Mouse (Mus musculus) fat pad, adult 2 months (tissue): ENCODE measurements around the gene Zdhhc11.
"Not testable (repeated sequence)": the region's sequence is repeated elsewhere in the genome, so short reads cannot be mapped to it uniquely, and the experiment has no call there.

Source experiments
- DNase-seq: peaks from one replicate; pipeline ENCODE4 v3.0.0-alpha.2; 2011; ENCODE audit warnings: low read depth, low spot score; ENCODE audit errors: extremely low read depth

Gene Zdhhc11

GRCm38 (mm10) chr13:74001492-74001891, 37.8 kb downstream of the Zdhhc11 start:
- no peak for DNase-seq

DNA sequence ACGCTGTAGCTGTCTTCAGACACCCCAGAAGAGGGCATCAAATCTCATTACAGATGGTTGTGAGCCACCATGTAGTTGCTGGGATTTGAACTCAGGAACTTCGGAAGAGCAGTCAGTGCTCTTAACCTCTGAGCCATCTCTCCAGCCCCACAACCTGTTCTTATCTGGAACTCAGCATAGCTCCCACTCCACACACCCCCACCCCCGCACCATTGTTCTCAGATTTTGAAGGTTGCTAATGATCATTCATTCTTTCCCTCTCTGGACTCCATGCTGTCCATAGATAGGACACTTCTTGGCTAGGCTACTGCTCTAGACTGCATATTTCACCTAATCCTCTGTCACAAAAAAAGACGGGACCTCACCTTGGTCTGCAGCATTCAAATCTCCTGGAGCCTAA, 43.2 kb downstream of the Zdhhc11 start:
- not testable (repeated sequence) for DNase-seq

DNA sequence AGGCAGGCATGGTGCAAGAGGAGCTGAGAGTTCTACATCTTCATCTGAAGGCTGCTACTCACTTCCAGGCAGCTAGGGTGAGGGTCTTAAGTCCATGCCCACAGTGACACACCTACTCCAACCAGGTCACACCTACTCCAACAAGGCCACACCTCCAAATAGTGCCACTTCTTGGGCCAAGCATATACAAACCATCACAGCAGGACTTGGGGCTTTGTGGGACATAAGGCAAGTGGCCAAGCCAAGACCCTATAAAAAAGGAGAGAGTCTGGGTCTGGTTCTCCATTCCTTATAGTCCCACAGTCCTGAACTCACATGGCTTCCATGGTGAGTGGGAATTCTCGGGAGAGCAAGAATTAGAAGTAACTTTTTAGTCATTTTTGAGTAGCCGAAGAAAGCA, 44.6 kb downstream of the Zdhhc11 start:
- not testable (repeated sequence) for DNase-seq

DNA sequence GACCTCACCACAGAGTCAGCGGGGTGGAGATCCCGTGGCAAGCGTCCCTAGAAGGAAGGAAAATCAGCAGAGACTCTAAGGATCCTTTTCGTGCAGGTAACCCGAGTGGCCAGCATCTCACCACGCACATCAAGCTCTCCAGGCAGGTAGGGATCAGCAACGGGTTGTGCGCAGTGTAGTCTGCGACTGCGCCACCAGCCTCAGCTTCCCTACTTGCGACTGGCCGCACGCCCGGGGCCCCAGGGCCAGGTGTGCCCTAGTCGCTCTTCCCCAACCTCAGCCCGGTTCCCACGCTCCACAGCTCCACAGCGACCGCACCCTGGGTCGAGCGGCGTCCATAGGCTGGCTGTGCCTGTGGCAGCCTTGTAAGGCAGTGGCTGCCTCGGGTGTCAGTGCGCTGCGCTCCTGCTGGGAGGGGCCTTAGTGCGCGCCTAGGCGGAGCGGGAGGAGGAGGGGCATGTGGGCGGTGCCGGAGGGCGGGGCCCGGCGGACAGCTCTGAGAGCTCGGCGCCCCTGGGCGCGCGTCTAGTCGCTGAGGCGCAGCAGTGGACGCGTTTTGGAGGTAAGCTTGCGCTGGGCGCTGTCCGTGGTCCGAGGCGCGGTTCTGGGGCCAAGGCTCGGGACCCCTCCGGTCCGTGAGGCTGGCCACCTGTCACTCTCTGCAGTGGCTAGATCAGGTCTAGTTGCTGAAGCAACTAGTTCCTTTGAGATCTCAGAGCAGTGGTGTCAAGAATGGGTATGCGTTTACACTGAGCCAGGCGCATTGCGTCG, 45.5 kb downstream of the Zdhhc11 start, which contains the start of gene Tppp:
Tppp (plus strand) TSS at position 460 of the 771 bp plus-strand sequence.
- DNase-seq = no peak

GRCm38 (mm10) chr13:74009791-74010614, 46.4 kb downstream of the Zdhhc11 start:
- DNase-seq = no peak

- DNase-seq = no peak
Observed at GRCm38 (mm10) chr13:74010678-74011077, 47.0 kb downstream of the Zdhhc11 start.

DNA sequence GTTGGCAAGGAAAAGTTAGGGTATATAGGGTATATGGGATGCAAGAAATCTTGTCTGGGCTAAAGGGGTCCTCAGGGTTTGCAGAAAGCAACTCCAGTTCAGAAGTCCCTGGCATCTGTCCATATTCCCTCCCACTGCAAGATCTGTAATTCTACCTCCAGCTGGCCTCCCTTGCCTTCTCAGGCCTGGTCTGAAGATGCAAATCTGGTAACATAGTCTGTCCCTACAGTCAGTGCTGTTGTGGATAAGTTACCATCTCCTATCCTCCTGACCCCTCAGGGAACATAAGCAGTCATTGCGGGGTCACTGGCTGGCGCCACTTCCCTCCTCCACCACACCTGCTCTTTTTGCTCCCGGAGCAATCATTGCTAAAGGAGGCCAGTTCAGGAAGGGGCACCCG, 52.3 kb downstream of the Zdhhc11 start:
- no peak for DNase-seq

DNA sequence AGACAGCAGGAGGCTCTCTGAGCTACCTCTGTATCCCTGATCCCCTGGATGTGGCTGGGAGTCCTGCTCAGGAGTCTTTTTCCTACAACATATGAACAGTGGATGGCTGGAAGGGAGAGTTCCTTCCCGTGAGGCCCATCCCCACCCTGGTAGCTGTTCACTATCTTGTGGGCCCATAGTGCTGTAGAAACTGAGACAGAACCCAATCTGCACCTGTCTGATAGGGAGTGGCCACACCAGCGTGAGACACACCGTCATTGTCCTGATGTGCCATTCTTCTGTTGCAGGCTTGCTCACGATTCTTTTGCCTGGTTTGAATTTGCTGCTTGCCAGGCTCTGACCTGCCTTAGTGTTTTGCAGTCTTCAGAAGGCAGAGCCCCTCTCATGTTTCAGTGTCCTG, 53.8 kb downstream of the Zdhhc11 start:
- DNase-seq = no peak

- peak; percentile 28 for DNase-seq
Observed at GRCm38 (mm10) chr13:74019006-74019405, 55.4 kb downstream of the Zdhhc11 start.

GRCm38 (mm10) chr13:74025151-74026081, 61.8 kb downstream of the Zdhhc11 start:
- peak; percentile 84 for DNase-seq

DNA sequence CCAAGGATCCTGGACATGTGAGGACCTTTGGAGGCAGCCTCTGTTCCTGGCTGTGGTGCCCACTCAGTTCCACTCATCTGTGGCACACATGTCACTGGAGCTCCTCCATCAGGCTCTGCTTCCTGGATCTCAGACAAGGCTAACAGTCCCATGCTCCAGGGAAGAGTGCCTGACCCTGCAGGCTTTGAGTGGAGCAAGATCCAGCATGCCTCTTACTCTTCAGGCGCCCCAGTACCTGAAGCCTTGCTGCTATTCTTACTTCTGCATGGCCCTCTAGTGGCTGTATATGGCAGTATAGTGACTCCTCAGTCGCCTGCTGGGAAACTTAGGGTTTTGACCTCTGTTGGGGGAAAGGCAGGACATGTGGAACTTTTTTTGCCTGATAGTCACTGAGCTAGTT, 62.6 kb downstream of the Zdhhc11 start:
- no peak for DNase-seq

DNA sequence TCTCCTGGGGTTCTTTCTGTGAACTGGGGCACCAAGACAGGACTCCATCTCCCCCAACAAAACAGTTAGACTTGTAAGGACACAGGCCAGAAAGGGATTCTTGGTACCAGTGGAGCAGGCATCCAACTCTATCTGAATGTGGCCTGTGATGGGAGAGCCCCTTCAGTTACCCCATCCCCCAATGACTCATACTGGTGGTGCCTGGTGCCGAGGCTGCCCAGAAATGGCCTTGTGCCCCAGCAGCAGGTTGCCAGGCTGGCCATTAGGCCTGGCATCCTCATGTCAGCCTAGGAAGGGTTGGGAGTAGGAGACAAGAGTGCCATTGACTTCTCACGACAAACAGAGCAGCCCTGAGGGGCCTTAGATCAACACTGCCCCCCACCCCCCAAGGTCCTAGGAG, 64.5 kb downstream of the Zdhhc11 start:
- no peak for DNase-seq

DNA sequence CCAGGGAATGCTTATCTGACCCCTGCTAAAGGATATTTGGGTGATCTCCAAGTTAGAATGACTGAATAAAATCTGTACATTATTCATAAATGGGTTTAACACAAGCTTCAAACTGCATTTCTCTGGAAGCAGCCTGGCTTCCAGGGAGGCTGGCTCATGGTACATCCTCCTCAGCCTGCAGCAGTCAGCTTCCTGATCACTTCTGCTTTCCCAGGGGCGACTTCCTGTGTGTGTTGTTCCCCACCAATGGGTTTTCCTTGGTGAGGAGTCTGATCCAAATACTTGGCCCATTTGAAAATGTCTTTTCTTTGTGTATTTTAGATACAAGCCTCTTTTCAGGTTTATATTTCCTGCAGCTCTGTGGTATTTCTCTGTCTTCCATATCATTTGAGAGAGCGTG, 65.4 kb downstream of the Zdhhc11 start:
- DNase-seq = no peak

GRCm38 (mm10) chr13:74030691-74031090, 67.0 kb downstream of the Zdhhc11 start:
- no peak for DNase-seq

DNA sequence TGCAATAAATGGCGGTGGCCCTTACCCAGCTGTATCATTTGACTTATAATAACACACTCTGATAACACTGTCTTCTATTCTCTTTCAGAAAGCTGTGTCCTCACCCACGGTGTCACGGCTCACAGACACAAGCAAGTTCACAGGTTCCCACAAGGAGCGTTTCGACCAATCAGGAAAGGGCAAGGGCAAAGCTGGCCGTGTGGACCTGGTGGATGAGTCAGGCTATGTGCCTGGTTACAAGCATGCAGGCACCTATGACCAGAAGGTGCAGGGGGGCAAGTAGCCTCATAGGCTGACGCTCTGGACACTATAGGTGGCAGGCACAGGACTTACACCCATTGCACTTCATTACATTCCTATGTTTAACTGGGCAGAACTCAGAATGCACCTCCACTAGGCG, 67.5 kb downstream of the Zdhhc11 start:
- no peak for DNase-seq

DNA sequence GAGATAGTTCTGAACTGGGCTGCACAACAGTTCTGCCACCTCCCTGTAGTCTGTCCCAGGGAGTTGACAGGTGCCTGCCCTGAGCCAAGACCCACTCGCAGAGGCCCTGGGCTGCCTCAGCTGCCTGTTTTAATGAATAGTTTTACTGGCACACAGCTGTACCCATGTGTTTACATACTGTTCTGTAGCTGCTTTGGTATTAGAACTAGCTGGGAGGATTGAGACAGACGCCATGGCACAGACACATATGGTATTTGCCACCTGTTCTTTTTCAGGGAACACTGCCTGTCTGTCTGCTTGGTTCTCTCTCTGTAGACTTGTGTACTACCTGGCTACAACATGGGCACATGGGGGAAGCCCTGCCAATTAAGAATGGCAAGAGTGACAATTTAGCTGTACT, 71.1 kb downstream of the Zdhhc11 start:
- no peak for DNase-seq

DNA sequence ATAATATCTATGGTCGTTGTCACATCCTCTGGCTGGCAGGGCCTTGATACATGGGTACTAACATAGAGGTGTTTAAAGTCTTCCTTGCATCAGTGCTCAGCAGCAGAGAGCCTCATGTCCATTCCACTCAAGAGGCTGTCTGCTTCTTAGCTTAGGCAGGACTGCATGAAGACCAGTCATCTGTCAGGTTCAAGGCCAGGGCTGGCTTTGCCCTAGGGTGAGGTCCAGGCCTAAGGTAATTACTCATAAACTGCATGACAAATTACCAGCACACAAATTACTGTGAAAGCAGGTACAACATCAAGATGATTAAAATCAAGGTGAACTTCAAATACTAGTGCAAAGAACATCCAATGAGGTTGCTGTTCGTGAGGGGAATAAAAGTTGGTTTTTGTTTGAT, 72.1 kb downstream of the Zdhhc11 start:
- DNase-seq = no peak

GRCm38 (mm10) chr13:74039926-74040325, 76.3 kb downstream of the Zdhhc11 start:
- DNase-seq = no peak
